Mouse (Mus musculus) embryonic facial prominence, embryonic 13.5 days (tissue): ENCODE measurements around the gene Dzip1. TPM values are rescaled to one million over a fixed set of nuclear protein-coding genes. Genes with fewer than 3 reads are reported as not detected.

Source experiments
- ATAC-seq: fragments of 200-750 bp; cut with Nextera tagmentation; 2 replicates; pipeline ENCODE4 v1.8.0; 2017; ENCODE audit warnings: low read depth; ENCODE audit not compliant: insufficient number of reproducible peaks, insufficient read depth, low FRiP score, low TSS enrichment
- H3K27ac ChIP-seq: fragments of 300-500 bp; sonication (generic); 2 replicates; pipeline ENCODE4 v1.5.1; 2015; ENCODE audit warnings: moderate library complexity, mild to moderate bottlenecking, inconsistent platforms
- H3K27me3 ChIP-seq: fragments of 300-500 bp; sonication (generic); 2 replicates; pipeline ENCODE4 v1.6.1; 2015; ENCODE audit warnings: mild to moderate bottlenecking, inconsistent platforms
- H3K36me3 ChIP-seq: fragments of 300-500 bp; sonication (generic); 2 replicates; pipeline ENCODE4 v1.6.1; 2015; ENCODE audit warnings: mild to moderate bottlenecking, inconsistent platforms
- H3K4me1 ChIP-seq: fragments of 300-500 bp; sonication (generic); 2 replicates; pipeline ENCODE4 v1.6.1; 2015; ENCODE audit warnings: inconsistent platforms
- H3K4me2 ChIP-seq: fragments of 300-500 bp; sonication (generic); 2 replicates; pipeline ENCODE4 v1.6.1; 2015; ENCODE audit warnings: moderate library complexity, mild to moderate bottlenecking, inconsistent platforms
- H3K4me3 ChIP-seq: fragments of 300-500 bp; sonication (generic); 2 replicates; pipeline ENCODE4 v1.5.1; 2015; ENCODE audit warnings: mild to moderate bottlenecking, inconsistent platforms
- H3K9ac ChIP-seq: fragments of 300-500 bp; sonication (generic); 2 replicates; pipeline ENCODE4 v1.6.1; 2015; ENCODE audit warnings: mild to moderate bottlenecking, inconsistent platforms
- H3K9me3 ChIP-seq: fragments of 300-500 bp; sonication (generic); 2 replicates; pipeline ENCODE4 v1.6.1; 2016; ENCODE audit warnings: inconsistent platforms
- WGBS: fragments of 180-500 bp; shearing (Covaris S2); methylation state at CpG from one replicate; pipeline ENCODE4 v1.1.7; 2015; ENCODE audit warnings: mixed read lengths; 5-methylcytosine and 5-hydroxymethylcytosine counted together
- polyA plus RNA-seq: library from polyadenylated mRNA; unstranded; fragments of >200 nt; fragmentation: Nextera tagmentation; extraction: Ambion mirVana; gene quantifications from 2 replicates; pipeline ENCODE4 v1.2.1, GENCODE M21; 2015

Dzip1 gene
- 36.0 and 37.7 TPM in 2 replicates for polyA plus RNA-seq

GRCm38 (mm10) chr14:118924673-118925615, at the start of gene Dzip1:
Gene Dzip1, minus strand, starts transcription at chr14:118925460.
- H3K27me3 ChIP-seq: 0 out of 2 replicates have a peak, but pooled peaks cover 9% of the 10 kb centered on the region
- peak within 1 kb of the TSS; percentile 93 for H3K27ac ChIP-seq
- peak within 1 kb of the TSS; percentile 90 for H3K9ac ChIP-seq
- H3K4me1 ChIP-seq: peaks cover 44% of the 10 kb centered on the region
- WGBS: under 1% methylated on average over 54 of the region's 55 CpGs
- ATAC-seq: peak; percentile 92
- H3K4me2 ChIP-seq: peak within 1 kb of the TSS; percentile 90
- peak within 1 kb of the TSS; percentile 70 for H3K4me3 ChIP-seq
- no peaks in the 10 kb centered on the region for H3K9me3 ChIP-seq
- H3K36me3 ChIP-seq: peaks cover 2% of the 10 kb centered on the region; the same call in 1 of the 2 replicates

GRCm38 (mm10) chr14:118972268-118972667, 47.0 kb upstream of the Dzip1 start:
- 94% methylated on average over 6 of the region's 6 CpGs for WGBS
- H3K4me1 ChIP-seq: no peaks in the 10 kb centered on the region
- peaks cover 87% of the 10 kb centered on the region for H3K36me3 ChIP-seq
- no peak for ATAC-seq
- H3K4me3 ChIP-seq: no peak overlapping the region
- H3K4me2 ChIP-seq: no peak overlapping the region
- no peaks in the 10 kb centered on the region for H3K9me3 ChIP-seq
- H3K27me3 ChIP-seq: no peaks in the 10 kb centered on the region
- H3K9ac ChIP-seq: no peak overlapping the region
- H3K27ac ChIP-seq: no peak overlapping the region

GRCm38 (mm10) chr14:118967646-118968045, 42.4 kb upstream of the Dzip1 start:
- no peak overlapping the region for H3K4me2 ChIP-seq
- 88% methylated on average over 7 of the region's 7 CpGs for WGBS
- H3K4me1 ChIP-seq: no peaks in the 10 kb centered on the region
- H3K9me3 ChIP-seq: no peaks in the 10 kb centered on the region
- no peak overlapping the region for H3K4me3 ChIP-seq
- peaks cover 58% of the 10 kb centered on the region for H3K36me3 ChIP-seq
- ATAC-seq: no peak
- H3K27me3 ChIP-seq: no peaks in the 10 kb centered on the region
- no peak overlapping the region for H3K27ac ChIP-seq
- H3K9ac ChIP-seq: no peak overlapping the region

GRCm38 (mm10) chr14:118965356-118966000, 40.2 kb upstream of the Dzip1 start:
- Histone ChIP-seq H3K9me3 (no peaks in the 10 kb centered on the region), H3K4me2 (no peak overlapping the region), H3K9ac (no peak overlapping the region), H3K36me3 (peaks cover 55% of the 10 kb centered on the region), H3K4me3 (no peak overlapping the region), H3K27ac (no peak overlapping the region), H3K27me3 (no peaks in the 10 kb centered on the region), H3K4me1 (no peaks in the 10 kb centered on the region)
- no peak for ATAC-seq
- WGBS: 94% methylated on average over 4 of the region's 4 CpGs

- H3K9ac ChIP-seq: no peak overlapping the region
- H3K4me1 ChIP-seq: no peaks in the 10 kb centered on the region
- ATAC-seq: no peak
- H3K9me3 ChIP-seq: no peaks in the 10 kb centered on the region
- H3K4me3 ChIP-seq: no peak overlapping the region
- no peak overlapping the region for H3K27ac ChIP-seq
- H3K27me3 ChIP-seq: no peaks in the 10 kb centered on the region
- no peak overlapping the region for H3K4me2 ChIP-seq
- 88% methylated on average over 3 of the region's 3 CpGs for WGBS
- peaks cover 78% of the 10 kb centered on the region for H3K36me3 ChIP-seq
Observed at GRCm38 (mm10) chr14:118958010-118958409, 32.8 kb upstream of the Dzip1 start.

- H3K9ac ChIP-seq: no peak overlapping the region
- no peak overlapping the region for H3K4me2 ChIP-seq
- H3K27ac ChIP-seq: no peak overlapping the region
- no peaks in the 10 kb centered on the region for H3K4me1 ChIP-seq
- H3K27me3 ChIP-seq: no peaks in the 10 kb centered on the region
- ATAC-seq: no peak
- peaks cover 30% of the 10 kb centered on the region for H3K36me3 ChIP-seq
- WGBS: 92% methylated on average over 9 of the region's 9 CpGs
- no peaks in the 10 kb centered on the region for H3K9me3 ChIP-seq
- H3K4me3 ChIP-seq: no peak overlapping the region
Observed at GRCm38 (mm10) chr14:118951912-118952583, 26.8 kb upstream of the Dzip1 start.

- no peak overlapping the region for H3K4me2 ChIP-seq
- no peak overlapping the region for H3K27ac ChIP-seq
- whole genome bisulfite sequencing: 86% methylated on average over 1 of the region's 1 CpGs
- H3K4me1 ChIP-seq: no peaks in the 10 kb centered on the region
- no peak overlapping the region for H3K4me3 ChIP-seq
- peaks cover 7% of the 10 kb centered on the region for H3K36me3 ChIP-seq
- H3K27me3 ChIP-seq: no peaks in the 10 kb centered on the region
- no peaks in the 10 kb centered on the region for H3K9me3 ChIP-seq
- ATAC-seq: no peak
- no peak overlapping the region for H3K9ac ChIP-seq
Observed at GRCm38 (mm10) chr14:118948841-118949240, 23.6 kb upstream of the Dzip1 start.

GRCm38 (mm10) chr14:118944702-118945101, 19.4 kb upstream of the Dzip1 start:
- Histone ChIP-seq H3K27ac (no peak overlapping the region), H3K4me2 (no peak overlapping the region), H3K27me3 (no peaks in the 10 kb centered on the region), H3K36me3 (no peaks in the 10 kb centered on the region), H3K4me3 (no peak overlapping the region), H3K4me1 (peaks cover 13% of the 10 kb centered on the region), H3K9ac (no peak overlapping the region), H3K9me3 (no peaks in the 10 kb centered on the region)
- no peak for ATAC-seq
- 77% methylated on average over 2 of the region's 2 CpGs for WGBS

- no peaks in the 10 kb centered on the region for H3K27me3 ChIP-seq
- no peak overlapping the region for H3K4me2 ChIP-seq
- no peaks in the 10 kb centered on the region for H3K9me3 ChIP-seq
- WGBS: 53% methylated on average over 12 of the region's 12 CpGs
- no peak overlapping the region for H3K9ac ChIP-seq
- ATAC-seq: no peak
- peaks cover 27% of the 10 kb centered on the region for H3K4me1 ChIP-seq
- H3K4me3 ChIP-seq: no peak overlapping the region
- no peak overlapping the region for H3K27ac ChIP-seq
- H3K36me3 ChIP-seq: no peaks in the 10 kb centered on the region
Observed at GRCm38 (mm10) chr14:118942076-118942475, 16.8 kb upstream of the Dzip1 start.

GRCm38 (mm10) chr14:118940796-118941495, 15.7 kb upstream of the Dzip1 start:
- no peaks in the 10 kb centered on the region for H3K27me3 ChIP-seq
- ATAC-seq: no peak
- WGBS: 74% methylated on average over 4 of the region's 4 CpGs
- no peaks in the 10 kb centered on the region for H3K36me3 ChIP-seq
- H3K9me3 ChIP-seq: no peaks in the 10 kb centered on the region
- no peak overlapping the region for H3K4me2 ChIP-seq
- 0 out of 2 replicates have a peak overlapping the region, but pooled peaks have one; percentile 22 for H3K9ac ChIP-seq
- peaks cover 32% of the 10 kb centered on the region for H3K4me1 ChIP-seq
- H3K4me3 ChIP-seq: no peak overlapping the region
- H3K27ac ChIP-seq: no peak overlapping the region

GRCm38 (mm10) chr14:118938551-118938950, 13.3 kb upstream of the Dzip1 start:
- no peak overlapping the region for H3K27ac ChIP-seq
- 2% methylated on average over 7 of the region's 7 CpGs for WGBS
- H3K4me1 ChIP-seq: peaks cover 32% of the 10 kb centered on the region
- no peaks in the 10 kb centered on the region for H3K9me3 ChIP-seq
- H3K9ac ChIP-seq: peak overlapping the region; percentile 96
- H3K4me3 ChIP-seq: peak overlapping the region; percentile 98
- H3K36me3 ChIP-seq: no peaks in the 10 kb centered on the region
- ATAC-seq: no peak
- no peaks in the 10 kb centered on the region for H3K27me3 ChIP-seq
- H3K4me2 ChIP-seq: peak overlapping the region; percentile 60
